Mouse (Mus musculus) thymus, postnatal 0 days (tissue): ENCODE data around the gene Pan2. TPM values are rescaled to one million over a fixed set of nuclear protein-coding genes. Genes with fewer than 3 reads are reported as not detected.
"Not testable (repeated sequence)": the region's sequence is repeated elsewhere in the genome, so short reads cannot be mapped to it uniquely, and the experiment has no call there.

ENCODE experiments used
- DNase-seq: peaks from one replicate; pipeline ENCODE4 v3.0.0-alpha.2; 2015; ENCODE audit warnings: low spot score
- polyA plus RNA-seq: library from polyadenylated mRNA; unstranded; fragments of >200 nt; fragmentation: Nextera tagmentation; extraction: Ambion mirVana; gene quantifications from 2 replicates; pipeline ENCODE4 v1.2.1, GENCODE M21; 2015

Gene Pan2
- polyA plus RNA-seq, 1 experiment from 2014 or later: 31.8 TPM

DNA sequence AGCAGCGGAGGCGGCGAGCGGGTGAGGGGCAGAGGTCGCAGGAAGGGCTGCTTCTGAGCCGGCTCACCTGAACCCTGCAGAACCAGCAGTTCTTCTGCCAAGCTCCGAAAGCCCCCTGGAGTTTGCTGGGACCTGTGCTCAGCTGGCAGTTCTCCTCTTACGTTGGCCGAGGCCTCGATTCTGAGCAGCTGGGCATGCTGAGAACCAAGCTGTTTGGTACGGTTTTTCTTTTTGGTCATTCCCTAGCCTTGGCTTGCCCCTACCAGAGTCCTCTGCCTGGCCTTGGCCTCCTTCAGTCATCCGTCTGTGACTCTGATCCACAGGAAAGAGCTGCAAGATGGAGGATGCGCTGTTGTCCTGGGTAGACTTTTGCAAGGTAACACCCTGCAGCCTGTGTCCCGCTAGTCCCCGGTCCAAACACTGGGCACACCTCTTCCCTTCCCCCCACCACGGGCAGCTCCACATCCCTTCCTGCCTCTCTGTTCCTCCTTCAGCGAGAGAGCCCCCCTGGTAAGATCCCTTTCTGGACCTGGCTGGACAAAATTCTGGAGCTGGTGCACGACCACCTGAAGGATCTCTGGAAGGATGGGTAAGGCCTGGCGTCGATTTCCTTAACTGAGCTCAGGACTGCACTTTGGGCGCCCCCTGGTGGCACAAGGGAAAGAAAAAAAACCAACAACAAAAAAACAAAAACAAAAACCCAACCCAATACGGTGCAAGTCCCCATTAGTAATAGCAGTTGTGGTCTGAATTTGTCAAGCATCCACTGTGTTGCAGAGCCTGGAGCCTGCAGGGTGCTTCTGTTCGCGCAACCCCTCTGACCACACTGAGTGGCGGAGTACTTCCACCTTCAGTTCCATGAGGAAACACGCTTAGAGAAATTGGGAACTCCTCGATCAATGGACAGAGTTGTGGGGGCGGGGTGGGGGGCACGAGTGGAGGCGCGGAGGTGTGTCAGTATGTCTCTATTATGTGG lies 19.2 kb upstream of the Pan2 start:
- DNase-seq: peak; percentile 70

GRCm38 (mm10) chr10:128290594-128290993 lies 12.5 kb upstream of the Pan2 start:
- not testable (repeated sequence) for DNase-seq

GRCm38 (mm10) chr10:128296370-128297090 lies 6.6 kb upstream of the Pan2 start:
- DNase-seq: no peak

GRCm38 (mm10) chr10:128297221-128297620 lies 5.9 kb upstream of the Pan2 start:
- no peak for DNase-seq

- no peak for DNase-seq
Observed at GRCm38 (mm10) chr10:128297622-128298021, 5.5 kb upstream of the Pan2 start.

- DNase-seq: no peak
Observed at GRCm38 (mm10) chr10:128298243-128298642, 4.9 kb upstream of the Pan2 start.

GRCm38 (mm10) chr10:128298702-128299171 lies 4.4 kb upstream of the Pan2 start, which contains the start of gene Il23a:
Il23a (minus strand) TSS chr10:128298752.
- DNase-seq: no peak

GRCm38 (mm10) chr10:128302357-128302756 lies 778 bp upstream of the Pan2 start:
- no peak for DNase-seq

DNA sequence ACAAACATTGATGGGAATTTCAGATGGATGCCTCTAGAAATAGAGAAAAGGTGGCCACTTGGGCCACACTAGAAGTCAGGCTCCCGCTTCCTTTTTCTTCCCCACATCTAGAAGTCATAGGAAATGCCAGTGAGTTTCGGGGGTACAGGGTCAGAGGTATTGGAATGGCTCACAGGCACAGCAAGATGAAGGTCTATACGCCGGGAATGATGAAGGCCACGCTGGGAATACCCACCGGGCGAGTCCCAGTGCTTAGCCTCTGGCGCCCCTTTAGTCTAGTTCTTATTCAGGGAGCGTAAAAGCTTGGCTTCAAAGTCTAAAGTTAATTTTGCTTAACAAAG lies 380 bp upstream of the Pan2 start:
- no peak for DNase-seq

GRCm38 (mm10) chr10:128309654-128310053 lies 6.5 kb downstream of the Pan2 start:
- DNase-seq: no peak

DNA sequence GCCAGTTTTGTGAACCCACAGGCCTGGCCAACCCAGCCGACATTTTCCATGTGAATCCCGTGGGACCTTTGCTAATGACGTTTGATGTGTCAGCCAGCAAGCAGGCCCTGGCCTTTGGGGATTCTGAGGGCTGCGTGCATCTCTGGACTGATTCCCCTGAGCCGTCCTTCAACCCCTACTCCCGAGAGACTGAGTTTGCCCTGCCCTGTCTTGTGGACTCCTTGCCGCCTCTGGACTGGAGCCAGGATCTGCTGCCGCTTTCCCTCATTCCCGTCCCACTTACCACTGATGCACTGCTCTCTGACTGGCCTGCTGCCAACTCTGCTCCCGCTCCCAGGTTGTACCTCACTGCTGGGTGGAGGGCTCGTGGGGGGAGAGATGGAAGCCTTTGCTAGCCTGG lies 7.0 kb downstream of the Pan2 start:
- no peak for DNase-seq

DNA sequence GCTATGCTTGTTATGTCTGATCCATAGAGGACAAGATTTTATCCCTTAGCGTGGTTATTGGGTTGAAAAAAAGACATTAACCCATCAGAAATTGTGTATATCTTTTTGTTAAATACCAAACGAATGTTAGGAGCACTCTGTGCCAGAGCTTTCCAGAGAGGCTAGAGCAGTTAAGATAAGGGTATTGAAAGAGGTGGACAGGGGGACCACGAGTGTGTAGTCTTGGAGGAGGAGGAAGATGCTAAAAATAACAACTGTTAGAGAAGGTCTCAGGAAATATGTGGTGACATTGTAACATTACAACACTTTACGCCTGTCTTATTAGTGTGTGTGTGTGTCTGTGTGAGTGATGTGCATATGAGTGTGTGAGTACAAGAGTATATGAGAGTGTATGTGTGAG lies 7.8 kb downstream of the Pan2 start:
- DNase-seq: no peak

GRCm38 (mm10) chr10:128315578-128315977 lies 12.4 kb downstream of the Pan2 start:
- no peak for DNase-seq

DNA sequence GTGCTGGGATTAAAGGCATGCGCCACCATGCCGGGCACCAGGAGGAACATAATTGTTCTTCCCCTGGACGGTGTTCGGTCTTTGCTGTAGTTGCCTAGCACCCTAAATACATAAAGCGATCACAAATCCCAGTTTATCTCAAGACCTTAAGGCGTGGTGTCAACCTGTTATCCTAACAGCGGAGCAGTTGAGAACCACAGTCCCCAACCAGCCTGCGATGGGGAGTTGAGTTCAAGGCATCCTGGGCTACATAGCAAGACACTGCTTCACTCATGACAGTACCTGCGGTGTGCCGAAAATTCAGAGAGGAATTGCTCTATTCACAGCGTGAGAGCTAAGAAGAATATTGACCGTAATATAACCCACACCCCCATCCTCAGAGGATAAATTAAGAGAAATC lies 18.5 kb downstream of the Pan2 start:
- DNase-seq: no peak

DNA sequence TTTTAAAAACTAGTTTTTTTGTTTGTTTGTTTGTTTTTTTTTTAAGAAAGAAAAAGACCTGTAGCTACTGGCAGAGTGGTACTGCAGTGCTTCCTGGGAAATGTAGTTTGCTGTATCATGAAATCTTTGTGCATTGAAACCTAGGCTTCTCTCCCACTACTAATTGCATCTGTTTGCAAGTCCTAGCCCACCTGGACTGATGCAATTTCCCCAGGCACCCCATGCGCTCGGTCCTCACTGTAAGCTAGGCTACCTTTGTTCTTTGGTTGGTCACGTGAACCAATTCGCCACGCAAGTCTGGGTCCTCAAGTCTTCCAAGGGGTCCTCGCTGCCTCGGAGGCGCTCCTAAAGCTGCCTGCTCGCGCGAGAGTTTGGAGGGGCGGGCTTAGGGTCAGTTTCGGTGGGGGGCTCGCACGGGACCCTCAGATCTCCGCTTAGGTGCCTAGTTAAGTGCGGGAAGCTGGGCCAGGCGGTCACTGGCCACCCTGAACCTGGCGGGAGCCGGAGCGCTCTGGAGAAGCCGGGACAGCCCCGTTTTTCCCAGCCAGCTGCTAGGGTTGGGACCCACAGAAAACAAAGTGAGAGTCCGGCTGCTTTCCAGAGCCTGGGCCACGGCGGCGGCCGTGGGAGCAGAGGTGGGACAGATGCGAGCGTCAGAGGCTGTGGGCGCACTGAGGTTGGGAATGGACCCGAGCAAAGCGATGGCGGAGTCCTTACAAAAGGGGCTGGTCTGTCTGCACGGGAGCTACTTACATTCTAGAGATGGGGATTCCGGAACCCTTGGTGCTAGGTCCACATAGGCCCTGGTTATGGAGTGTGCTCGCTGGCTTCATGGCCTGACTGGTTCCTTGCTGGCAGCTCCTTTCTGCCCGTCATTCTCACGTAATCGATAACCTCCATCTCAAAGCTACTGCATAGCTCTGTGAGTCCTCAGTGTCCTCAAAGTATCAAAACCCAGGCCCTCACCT lies 19.3 kb downstream of the Pan2 start, which contains the start of gene Cnpy2:
TSS of gene Cnpy2 (plus strand) at position 319 of the 968 bp plus-strand sequence.
- peak; percentile 90 for DNase-seq

- peak; percentile 34 for DNase-seq
Observed at GRCm38 (mm10) chr10:128323516-128323915, 20.4 kb downstream of the Pan2 start.

- DNase-seq: no peak
Observed at GRCm38 (mm10) chr10:128326825-128327224, 23.7 kb downstream of the Pan2 start.

DNA sequence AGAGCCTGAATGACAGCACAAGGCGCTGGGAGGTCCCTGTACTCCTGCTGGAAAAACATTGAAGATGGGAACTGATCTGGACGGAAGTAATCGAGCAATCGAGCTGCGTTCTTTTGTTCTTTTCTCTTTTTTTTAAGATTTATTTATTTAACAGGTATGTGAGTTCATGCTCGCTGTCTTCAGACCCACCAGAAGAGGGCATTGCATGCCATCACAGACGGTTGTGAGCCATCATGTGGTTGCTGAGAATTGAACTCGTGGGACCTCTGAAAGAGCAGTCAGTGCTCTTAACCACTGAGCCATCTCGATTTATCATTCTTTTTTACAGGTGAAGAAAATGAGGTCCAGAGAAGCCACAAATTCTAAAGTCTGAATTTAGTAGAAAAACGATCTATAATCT lies 24.5 kb downstream of the Pan2 start:
- no peak for DNase-seq

GRCm38 (mm10) chr10:128332358-128333249 lies 29.5 kb downstream of the Pan2 start:
- DNase-seq: not testable (repeated sequence)

GRCm38 (mm10) chr10:128335582-128335981 lies 32.4 kb downstream of the Pan2 start:
- DNase-seq: peak; percentile 87
